Mouse (Mus musculus): ENCODE results near the gene Myo18a. TPM values are rescaled to one million over a fixed set of nuclear protein-coding genes. Genes with fewer than 3 reads are reported as not detected.

The Myo18a gene
- polyA plus RNA-seq, 1 experiment from 2014 or later, result 12.3 TPM

GRCm38 (mm10) chr11:77763673-77764340 lies 761 bp downstream of the Myo18a start:
- ATAC-seq (replicated peaks; ENCODE audit: insufficient number of reproducible peaks, low FRiP score, low TSS enrichment, low read depth), result peak; percentile 27
- 4% methylated on average over 26 of the region's 26 CpGs for WGBS
- Histone ChIP-seq H3K9ac (replicated peaks; ENCODE audit: low read length) (peak overlapping the region; percentile 92), H3K27ac (replicated peaks; ENCODE audit: low read depth, low read length) (peak overlapping the region; percentile 63), H3K36me3 (replicated peaks; ENCODE audit: control insufficient read depth, insufficient read depth, low read depth, low read length) (no peaks in the 10 kb centered on the region), H3K4me3 (ENCODE audit: low read depth, low read length) (peak overlapping the region; percentile 78), H3K4me2 (ENCODE audit: low read depth, low read length) (peak overlapping the region; percentile 81), H3K27me3 (ENCODE audit: control insufficient read depth, insufficient read depth, low read length) (no peaks in the 10 kb centered on the region), H3K9me3 (replicated peaks; ENCODE audit: control insufficient read depth, low read length) (no peaks in the 10 kb centered on the region), H3K4me1 (ENCODE audit: control insufficient read depth, insufficient read depth, low read length) (peaks cover 6% of the 10 kb centered on the region)
- peak; percentile 71 for DNase-seq (ENCODE audit: low spot score)

GRCm38 (mm10) chr11:77764694-77765458 lies 1.8 kb downstream of the Myo18a start:
- DNase-seq (ENCODE audit: low spot score) (no peak), ATAC-seq (replicated peaks; ENCODE audit: insufficient number of reproducible peaks, low FRiP score, low TSS enrichment, low read depth) (no peak)
- no peak overlapping the region; the same call in 1 of the 2 replicates for H3K9ac ChIP-seq (replicated peaks; ENCODE audit: low read length)
- H3K4me2 ChIP-seq (ENCODE audit: low read depth, low read length), result peak overlapping the region; percentile 81; the same call in 1 of the 2 replicates
- peaks cover 6% of the 10 kb centered on the region for H3K4me1 ChIP-seq (ENCODE audit: control insufficient read depth, insufficient read depth, low read length)
- no peaks in the 10 kb centered on the region for H3K9me3 ChIP-seq (replicated peaks; ENCODE audit: control insufficient read depth, low read length)
- no peak overlapping the region for H3K4me3 ChIP-seq (ENCODE audit: low read depth, low read length)
- 44% methylated on average over 9 of the region's 9 CpGs for WGBS
- H3K27ac ChIP-seq (replicated peaks; ENCODE audit: low read depth, low read length), result no peak overlapping the region
- H3K36me3 ChIP-seq (replicated peaks; ENCODE audit: control insufficient read depth, insufficient read depth, low read depth, low read length), result no peaks in the 10 kb centered on the region
- H3K27me3 ChIP-seq (ENCODE audit: control insufficient read depth, insufficient read depth, low read length), result no peaks in the 10 kb centered on the region

GRCm38 (mm10) chr11:77765459-77765777 lies 2.4 kb downstream of the Myo18a start:
- no peak overlapping the region for H3K27ac ChIP-seq (replicated peaks; ENCODE audit: low read depth, low read length)
- no peaks in the 10 kb centered on the region for H3K27me3 ChIP-seq (ENCODE audit: control insufficient read depth, insufficient read depth, low read length)
- H3K4me3 ChIP-seq (ENCODE audit: low read depth, low read length), result no peak overlapping the region
- H3K4me1 ChIP-seq (ENCODE audit: control insufficient read depth, insufficient read depth, low read length), result peaks cover 6% of the 10 kb centered on the region
- no peak overlapping the region for H3K4me2 ChIP-seq (ENCODE audit: low read depth, low read length)
- H3K9ac ChIP-seq (replicated peaks; ENCODE audit: low read length), result 0 out of 2 replicates have a peak overlapping the region, but pooled peaks have one; percentile 6
- ATAC-seq (replicated peaks; ENCODE audit: insufficient number of reproducible peaks, low FRiP score, low TSS enrichment, low read depth), result no peak
- 48% methylated on average over 4 of the region's 4 CpGs for WGBS
- no peaks in the 10 kb centered on the region for H3K9me3 ChIP-seq (replicated peaks; ENCODE audit: control insufficient read depth, low read length)
- no peaks in the 10 kb centered on the region for H3K36me3 ChIP-seq (replicated peaks; ENCODE audit: control insufficient read depth, insufficient read depth, low read depth, low read length)
- DNase-seq (ENCODE audit: low spot score), result no peak

DNA sequence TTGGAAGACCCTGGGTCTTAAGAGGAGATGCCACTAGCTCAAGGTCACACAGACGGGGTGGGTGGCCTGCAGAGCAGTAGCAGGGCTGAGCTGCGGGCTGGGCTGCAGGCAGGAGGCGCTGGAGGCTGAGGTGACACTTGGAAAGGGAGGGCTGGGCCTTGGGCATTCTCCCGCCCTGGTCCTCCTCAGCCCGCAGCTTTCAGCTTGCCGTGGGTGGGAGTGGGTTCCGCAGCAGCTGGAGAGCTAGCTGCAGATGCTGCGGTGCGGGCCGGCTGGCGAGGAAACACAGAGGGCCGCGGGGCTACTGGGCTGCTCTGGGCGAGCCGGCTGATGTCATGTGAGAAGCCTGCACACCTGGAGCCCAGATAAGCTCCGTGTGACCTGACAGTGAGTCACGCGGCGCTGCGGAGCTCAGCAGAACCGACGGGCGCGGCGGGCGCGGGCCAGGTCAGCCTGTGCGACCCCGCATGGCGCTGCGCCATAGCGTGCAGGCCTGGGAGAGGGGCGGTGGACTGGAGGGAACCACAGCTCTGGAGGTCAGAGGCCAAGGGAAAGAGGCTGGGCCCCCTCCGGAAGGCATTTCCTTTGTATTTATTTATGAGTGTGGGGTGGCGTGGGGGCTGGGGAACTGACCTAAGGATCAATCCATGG lies 3.4 kb downstream of the Myo18a start:
- Histone ChIP-seq H3K27me3 (ENCODE audit: control insufficient read depth, insufficient read depth, low read length) (no peaks in the 10 kb centered on the region), H3K36me3 (replicated peaks; ENCODE audit: control insufficient read depth, insufficient read depth, low read depth, low read length) (no peaks in the 10 kb centered on the region), H3K9me3 (replicated peaks; ENCODE audit: control insufficient read depth, low read length) (no peaks in the 10 kb centered on the region), H3K9ac (replicated peaks; ENCODE audit: low read length) (peak overlapping the region; percentile 8), H3K4me2 (ENCODE audit: low read depth, low read length) (peak overlapping the region; percentile 65), H3K4me1 (ENCODE audit: control insufficient read depth, insufficient read depth, low read length) (peaks cover 6% of the 10 kb centered on the region), H3K4me3 (ENCODE audit: low read depth, low read length) (peak overlapping the region; percentile 16), H3K27ac (replicated peaks; ENCODE audit: low read depth, low read length) (peak overlapping the region; percentile 1; the same call in 1 of the 2 replicates)
- WGBS, result under 1% methylated on average over 35 of the region's 35 CpGs
- 0 out of 2 replicates have a peak, but pooled peaks have one; percentile 21 for ATAC-seq (replicated peaks; ENCODE audit: insufficient number of reproducible peaks, low FRiP score, low TSS enrichment, low read depth)
- DNase-seq (ENCODE audit: low spot score), result peak; percentile 50

- Histone ChIP-seq H3K9ac (replicated peaks; ENCODE audit: low read length) (no peak overlapping the region), H3K9me3 (replicated peaks; ENCODE audit: control insufficient read depth, low read length) (no peaks in the 10 kb centered on the region), H3K36me3 (replicated peaks; ENCODE audit: control insufficient read depth, insufficient read depth, low read depth, low read length) (no peaks in the 10 kb centered on the region), H3K27me3 (ENCODE audit: control insufficient read depth, insufficient read depth, low read length) (no peaks in the 10 kb centered on the region), H3K4me3 (ENCODE audit: low read depth, low read length) (no peak overlapping the region), H3K4me1 (ENCODE audit: control insufficient read depth, insufficient read depth, low read length) (peaks cover 3% of the 10 kb centered on the region), H3K4me2 (ENCODE audit: low read depth, low read length) (no peak overlapping the region), H3K27ac (replicated peaks; ENCODE audit: low read depth, low read length) (no peak overlapping the region)
- WGBS, result 85% methylated on average over 4 of the region's 4 CpGs
- ATAC-seq (replicated peaks; ENCODE audit: insufficient number of reproducible peaks, low FRiP score, low TSS enrichment, low read depth), result no peak
- DNase-seq (ENCODE audit: low spot score), result no peak
These were observed 6.5 kb downstream of the Myo18a start for GRCm38 (mm10) chr11:77769496-77769895.

DNA sequence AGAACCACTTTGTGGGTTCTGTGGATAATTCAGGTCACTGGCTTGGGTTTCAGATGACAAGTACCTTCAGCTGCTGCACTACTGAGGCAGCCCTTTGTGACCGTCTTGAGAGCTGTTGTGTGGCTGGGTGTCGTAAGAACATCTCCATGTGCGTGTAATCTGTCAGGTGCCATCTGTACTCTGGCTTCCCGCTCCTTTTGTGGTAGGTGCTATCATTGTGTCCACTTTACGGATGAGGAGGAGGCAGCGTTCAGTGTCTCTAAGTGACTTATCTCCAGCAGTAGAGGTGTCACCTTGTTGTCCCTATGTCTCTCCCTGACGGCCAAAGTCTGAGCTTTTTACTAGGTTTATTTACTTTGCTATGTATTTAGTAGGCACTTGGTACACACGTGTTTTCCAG lies 7.3 kb downstream of the Myo18a start:
- peaks cover 3% of the 10 kb centered on the region for H3K4me1 ChIP-seq (ENCODE audit: control insufficient read depth, insufficient read depth, low read length)
- no peak overlapping the region for H3K4me3 ChIP-seq (ENCODE audit: low read depth, low read length)
- 81% methylated on average over 8 of the region's 8 CpGs for WGBS
- H3K27me3 ChIP-seq (ENCODE audit: control insufficient read depth, insufficient read depth, low read length), result no peaks in the 10 kb centered on the region
- no peak overlapping the region for H3K27ac ChIP-seq (replicated peaks; ENCODE audit: low read depth, low read length)
- ATAC-seq (replicated peaks; ENCODE audit: insufficient number of reproducible peaks, low FRiP score, low TSS enrichment, low read depth), result no peak
- H3K4me2 ChIP-seq (ENCODE audit: low read depth, low read length), result no peak overlapping the region
- no peak for DNase-seq (ENCODE audit: low spot score)
- no peaks in the 10 kb centered on the region for H3K36me3 ChIP-seq (replicated peaks; ENCODE audit: control insufficient read depth, insufficient read depth, low read depth, low read length)
- H3K9me3 ChIP-seq (replicated peaks; ENCODE audit: control insufficient read depth, low read length), result no peaks in the 10 kb centered on the region
- no peak overlapping the region for H3K9ac ChIP-seq (replicated peaks; ENCODE audit: low read length)

GRCm38 (mm10) chr11:77771879-77772713 lies 9.1 kb downstream of the Myo18a start:
- no peak for DNase-seq (ENCODE audit: low spot score)
- no peak for ATAC-seq (replicated peaks; ENCODE audit: insufficient number of reproducible peaks, low FRiP score, low TSS enrichment, low read depth)
- Histone ChIP-seq H3K27ac (replicated peaks; ENCODE audit: low read depth, low read length) (no peak overlapping the region), H3K9ac (replicated peaks; ENCODE audit: low read length) (no peak overlapping the region), H3K4me1 (ENCODE audit: control insufficient read depth, insufficient read depth, low read length) (0 out of 2 replicates have a peak, but pooled peaks cover 2% of the 10 kb centered on the region), H3K36me3 (replicated peaks; ENCODE audit: control insufficient read depth, insufficient read depth, low read depth, low read length) (no peaks in the 10 kb centered on the region), H3K9me3 (replicated peaks; ENCODE audit: control insufficient read depth, low read length) (no peaks in the 10 kb centered on the region), H3K4me3 (ENCODE audit: low read depth, low read length) (no peak overlapping the region), H3K27me3 (ENCODE audit: control insufficient read depth, insufficient read depth, low read length) (no peaks in the 10 kb centered on the region), H3K4me2 (ENCODE audit: low read depth, low read length) (no peak overlapping the region)
- 58% methylated on average over 8 of the region's 8 CpGs for WGBS

All from embryonic facial prominence, embryonic 11.5 days (tissue).